Mouse (Mus musculus) spleen, postnatal 0 days (tissue): Measurements from ENCODE around the gene Olfr796. TPM values are rescaled to one million over a fixed set of nuclear protein-coding genes. Genes with fewer than 3 reads are reported as not detected.

ENCODE experiments used
- polyA plus RNA-seq: library from polyadenylated mRNA; unstranded; fragments of >200 nt; fragmentation: Nextera tagmentation; extraction: Ambion mirVana; gene quantifications from 2 replicates; pipeline ENCODE4 v1.2.1, GENCODE M21; 2015

The Olfr796 gene
- polyA plus RNA-seq: not detected in 2 replicates

DNA sequence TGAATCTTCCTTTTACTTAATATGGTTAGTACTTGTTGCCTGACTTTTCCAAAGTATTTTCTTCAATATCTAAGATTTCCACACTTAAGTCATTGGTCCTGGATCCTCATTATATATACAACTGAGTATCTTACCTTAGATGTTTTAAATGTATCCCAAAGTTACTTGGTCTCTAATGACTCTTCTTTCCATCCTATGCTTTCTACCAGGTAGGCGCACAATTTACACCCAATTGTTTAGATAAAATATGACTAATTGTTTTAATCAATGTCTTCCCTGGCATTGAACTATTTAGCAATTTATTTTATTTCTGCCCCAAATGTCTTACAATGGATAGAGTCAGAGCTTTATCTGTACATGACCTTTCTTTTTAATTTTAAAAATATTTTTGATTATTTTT is at the start of gene Olfr796:
Olfr796 (minus strand) TSS at position 101 of the 400 bp plus-strand sequence.

DNA sequence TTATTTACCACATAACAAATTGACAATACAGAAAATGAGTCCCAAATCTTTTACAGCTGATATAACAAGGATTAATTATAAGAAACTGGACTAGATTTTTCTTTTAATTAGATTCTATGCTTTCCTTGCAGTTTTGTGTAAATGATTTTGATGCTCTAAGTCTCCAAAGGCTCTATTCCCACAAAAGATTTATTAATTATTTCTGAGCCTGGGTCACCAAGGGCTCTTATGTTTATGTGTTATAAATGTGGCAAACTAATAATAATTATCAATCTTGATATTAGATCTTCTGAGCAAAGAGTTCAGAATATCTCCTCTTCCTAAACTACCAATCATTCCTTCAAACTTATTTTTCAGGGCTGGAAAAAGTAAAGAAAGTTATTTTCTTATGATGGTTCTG is 45.0 kb upstream of the Olfr796 start, which contains the start of gene Olfr800:
Olfr800 (plus strand) TSS at position 301 of the 400 bp plus-strand sequence.

DNA sequence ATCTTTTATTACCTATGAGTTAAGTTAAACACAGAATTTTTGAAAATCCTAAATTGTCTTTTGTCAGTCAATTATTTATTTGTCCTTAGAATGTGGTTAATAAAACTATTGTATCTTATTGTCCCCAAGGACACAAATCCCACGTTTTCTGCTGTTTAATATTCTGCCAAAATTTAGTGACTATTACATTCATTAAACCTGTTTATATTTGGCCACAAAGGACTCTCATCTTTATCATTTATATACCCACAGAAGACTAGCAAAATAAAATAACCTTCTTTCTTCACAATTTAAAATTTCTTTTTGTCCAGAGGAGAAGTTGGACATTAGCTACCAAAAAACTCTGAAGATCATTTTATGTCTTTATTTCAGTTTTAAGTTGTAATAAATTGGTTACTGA is 24.8 kb upstream of the Olfr796 start, which contains the start of gene Olfr799:
Olfr799 (plus strand) TSS at position 301 of the 400 bp plus-strand sequence.

DNA sequence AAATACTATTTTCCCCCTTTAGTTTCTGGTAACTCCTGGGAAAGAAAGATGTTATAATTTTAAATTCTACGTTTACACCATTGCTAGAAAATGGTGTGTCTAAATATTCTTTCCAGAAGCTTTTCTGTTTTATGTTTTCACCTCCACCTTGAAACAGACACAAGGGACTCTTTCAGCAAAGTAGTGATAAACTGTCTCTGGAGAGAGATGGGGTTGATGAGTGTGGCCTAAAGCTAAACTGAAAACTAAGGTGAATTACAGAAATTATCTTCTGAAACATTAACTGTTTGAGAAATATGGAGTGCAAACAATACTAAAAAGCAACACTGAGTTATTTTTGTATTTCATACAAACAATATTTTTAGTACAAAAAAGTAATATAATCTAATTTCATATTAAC is 15.5 kb upstream of the Olfr796 start, which contains the start of gene Olfr798:
Olfr798 (minus strand) TSS at position 101 of the 400 bp plus-strand sequence.

DNA sequence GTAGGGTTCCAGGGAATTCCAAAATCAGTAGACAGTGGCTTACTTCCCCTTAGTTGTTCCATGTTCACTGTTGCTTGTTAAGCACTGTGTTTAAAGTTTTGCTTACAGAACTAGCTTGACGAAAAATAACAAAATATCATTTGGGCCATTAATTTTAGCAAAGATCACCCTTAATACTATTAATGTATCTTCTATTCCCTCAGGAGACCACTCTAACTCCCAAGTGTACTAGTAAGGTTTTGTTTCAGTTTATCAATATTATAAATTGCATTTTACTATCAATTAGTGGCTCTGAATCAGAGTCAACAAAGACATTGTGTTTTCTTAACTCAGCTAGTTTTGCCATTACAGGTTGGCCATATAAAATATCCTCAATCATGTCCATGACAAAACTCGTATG is 45.0 kb downstream of the Olfr796 start, which contains the start of gene Olfr794:
Olfr794 (plus strand) TSS at position 301 of the 400 bp plus-strand sequence.

Other genes starting within 250 kb of the Olfr796 start
- 0.04 and 0.07 TPM in 2 replicates for gene Olfr784, start 228.5 kb downstream of the Olfr796 start, polyA plus RNA-seq
- gene Olfr785, start 207.1 kb downstream of the Olfr796 start, polyA plus RNA-seq: not detected in 2 replicates
- gene Olfr786, start 185.3 kb downstream of the Olfr796 start, polyA plus RNA-seq: not detected in 2 replicates
- not detected in 2 replicates for gene Olfr787, start 150.7 kb downstream of the Olfr796 start, polyA plus RNA-seq
- not detected in 2 replicates for gene Olfr788, start 141.6 kb downstream of the Olfr796 start, polyA plus RNA-seq
- not detected in 2 replicates for gene Olfr789, start 127.8 kb downstream of the Olfr796 start, polyA plus RNA-seq
- gene Olfr790, start 114.1 kb downstream of the Olfr796 start, polyA plus RNA-seq: not detected in 2 replicates
- not detected in 2 replicates for gene Olfr791, start 90.8 kb downstream of the Olfr796 start, polyA plus RNA-seq
- not detected in 2 replicates for gene Olfr792, start 73.4 kb downstream of the Olfr796 start, polyA plus RNA-seq
- gene Olfr794, start 44.9 kb downstream of the Olfr796 start, polyA plus RNA-seq: not detected in 2 replicates
- not detected in 2 replicates for gene Olfr798, start 15.4 kb upstream of the Olfr796 start, polyA plus RNA-seq
- gene Olfr799, start 24.9 kb upstream of the Olfr796 start, polyA plus RNA-seq: not detected in 2 replicates
- gene Olfr800, start 45.1 kb upstream of the Olfr796 start, polyA plus RNA-seq: not detected in 2 replicates
- not detected in 2 replicates for gene Olfr801, start 61.3 kb upstream of the Olfr796 start, polyA plus RNA-seq
- gene Olfr802, start 75.6 kb upstream of the Olfr796 start, polyA plus RNA-seq: 0.02 TPM in 1 of 2 replicates, not detected in the other
- gene Olfr803, start 81.7 kb upstream of the Olfr796 start, polyA plus RNA-seq: not detected in 2 replicates
- not detected in 2 replicates for gene Olfr804, start 90.6 kb upstream of the Olfr796 start, polyA plus RNA-seq
- not detected in 2 replicates for gene Olfr805, start 116.8 kb upstream of the Olfr796 start, polyA plus RNA-seq
- not detected in 2 replicates for gene Olfr806, start 129.4 kb upstream of the Olfr796 start, polyA plus RNA-seq
- not detected in 2 replicates for gene Olfr807, start 145.2 kb upstream of the Olfr796 start, polyA plus RNA-seq
- not detected in 2 replicates for gene Olfr808, start 152.9 kb upstream of the Olfr796 start, polyA plus RNA-seq
- not detected in 2 replicates for gene Olfr809, start 162.1 kb upstream of the Olfr796 start, polyA plus RNA-seq
- not detected in 2 replicates for gene Olfr810, start 182.3 kb upstream of the Olfr796 start, polyA plus RNA-seq
- gene Olfr811, start 191.8 kb upstream of the Olfr796 start, polyA plus RNA-seq: not detected in 2 replicates
- gene Olfr812, start 233.5 kb upstream of the Olfr796 start, polyA plus RNA-seq: not detected in 2 replicates
- gene Olfr813, start 242.8 kb upstream of the Olfr796 start, polyA plus RNA-seq: not detected in 2 replicates